In genomic region chr8:111734244-111734960, GRCm38 (mm10) we compare ENCODE assay signal across 9 mouse cellular contexts. TPM values are rescaled to one million over a fixed set of nuclear protein-coding genes. Genes with fewer than 3 reads are reported as not detected.
DNase-seq lines count a peak whose midpoint lies in the region; ATAC-seq and TF ChIP-seq lines count a peak whose summit lies in the region.
"Had no signal": no experiment of that assay in that cellular context is flagged by ENCODE, and none has a peak within 500 bp of the region (broad histone marks: within the 10 kb centered on the region; RNA-seq: fewer than 3 reads in every experiment).

No protein-coding gene starts in this region.

- H3K4me1 ChIP-seq in forebrain, embryonic 11.5 days (replicated peaks; ENCODE audit: control insufficient read depth, insufficient read depth, low read length), result peaks cover 50% of the 10 kb centered on the region
- H3K4me1 ChIP-seq in forebrain, postnatal 0 days (ENCODE audit: insufficient read depth), result peaks cover 12% of the 10 kb centered on the region; the same call in 1 of the 2 replicates
- H3K4me1 ChIP-seq in ES-E14 (ENCODE audit: control insufficient read depth in 2 of 2, insufficient read depth in 2 of 2, low read length in 2 of 2, poor library complexity in 1 of 2), result peaks cover 10 to 37% of the 10 kb centered on the region in 2 experiments
- peaks cover 70% of the 10 kb centered on the region for H3K4me1 ChIP-seq in heart, postnatal 0 days (ENCODE audit: control insufficient read depth, insufficient read depth)
- peaks cover 72% of the 10 kb centered on the region for H3K4me1 ChIP-seq in limb, embryonic 14.5 days (ENCODE audit: control insufficient read depth, insufficient read depth, low read length)

- TF ChIP-seq EP300 in heart, postnatal 0 days (IDR thresholded peaks at IDR 0.05; ENCODE audit: low read depth), result no peak

- in situ Hi-C loops in ES-E14 (cut with MboI; ENCODE audit: low sequenced_read_pairs in 2 of 2, unreplicated experiment in 2 of 2), result no loop called here

- no peak for TF ChIP-seq CTCF in forebrain, postnatal 0 days (IDR thresholded peaks at IDR 0.05; ENCODE audit: low read depth)
- no peak for TF ChIP-seq CTCF in heart, postnatal 0 days (IDR thresholded peaks at IDR 0.05; ENCODE audit: low read depth)

- no peaks in the 10 kb centered on the region for H3K36me3 ChIP-seq in forebrain, embryonic 11.5 days (ENCODE audit: control insufficient read depth, insufficient read depth, low read length)
- no peaks in the 10 kb centered on the region for H3K36me3 ChIP-seq in forebrain, postnatal 0 days (ENCODE audit: insufficient read depth)
- H3K36me3 ChIP-seq in ES-E14 (ENCODE audit: control insufficient read depth, insufficient read depth, low read length, poor library complexity, severe bottlenecking), result peaks cover 4% of the 10 kb centered on the region; the same call in 1 of the 2 replicates
- no peaks in the 10 kb centered on the region for H3K36me3 ChIP-seq in heart, postnatal 0 days (replicated peaks; ENCODE audit: control insufficient read depth, insufficient read depth, low read length)
- no peaks in the 10 kb centered on the region for H3K36me3 ChIP-seq in limb, embryonic 14.5 days (ENCODE audit: control insufficient read depth, insufficient read depth, low read length)

- ATAC-seq in forebrain, embryonic 11.5 days (replicated peaks; ENCODE audit: low FRiP score), result no peak
- no peak for ATAC-seq in forebrain, postnatal 0 days
- ATAC-seq in heart, postnatal 0 days (ENCODE audit: insufficient read depth, low read depth), result no peak
- no peak for ATAC-seq in limb, embryonic 14.5 days (ENCODE audit: low FRiP score, low read depth)
- no peak for ATAC-seq in inflammation-experienced regulatory T-cells, adult 6 months

- H3K4me2 ChIP-seq in forebrain, embryonic 11.5 days (ENCODE audit: low read depth, low read length, severe bottlenecking), result no peak overlapping the region
- no peak overlapping the region for H3K4me2 ChIP-seq in forebrain, postnatal 0 days (ENCODE audit: low read depth)
- peak overlapping the region; percentile 47 for H3K4me2 ChIP-seq in heart, postnatal 0 days (ENCODE audit: low read depth, low read length)
- peak overlapping the region; percentile 71; the same call in 1 of the 2 replicates for H3K4me2 ChIP-seq in limb, embryonic 14.5 days (replicated peaks; ENCODE audit: low read depth, low read length, severe bottlenecking)

- no peaks in the 10 kb centered on the region for H3K27me3 ChIP-seq in forebrain, embryonic 11.5 days (ENCODE audit: control insufficient read depth, insufficient read depth, low read length)
- no peaks in the 10 kb centered on the region for H3K27me3 ChIP-seq in forebrain, postnatal 0 days (ENCODE audit: insufficient read depth, low read length)
- no peaks in the 10 kb centered on the region for H3K27me3 ChIP-seq in heart, postnatal 0 days (ENCODE audit: control insufficient read depth, insufficient read depth, low read length)
- H3K27me3 ChIP-seq in limb, embryonic 14.5 days (ENCODE audit: control insufficient read depth, insufficient read depth, low read length), result no peaks in the 10 kb centered on the region

- H3K9me3 ChIP-seq in forebrain, embryonic 11.5 days (ENCODE audit: control insufficient read depth, low read length), result no peaks in the 10 kb centered on the region
- H3K9me3 ChIP-seq in forebrain, postnatal 0 days (ENCODE audit: low read length), result no peaks in the 10 kb centered on the region
- H3K9me3 ChIP-seq in ES-E14 (ENCODE audit: control insufficient read depth, insufficient read depth, low read depth, low read length), result no peaks in the 10 kb centered on the region
- no peaks in the 10 kb centered on the region for H3K9me3 ChIP-seq in heart, postnatal 0 days (replicated peaks; ENCODE audit: control insufficient read depth, low read length)
- no peaks in the 10 kb centered on the region for H3K9me3 ChIP-seq in limb, embryonic 14.5 days (ENCODE audit: control insufficient read depth, low read length)

- DNase-seq in forebrain, embryonic 11.5 days (ENCODE audit: low spot score), result peak; percentile 33
- no peak for DNase-seq in forebrain, postnatal 0 days
- DNase-seq in ES-E14 (ENCODE audit: low read depth, low spot score), result no peak
- no peak for DNase-seq in heart, postnatal 0 days (ENCODE audit: low spot score)
- no peak for DNase-seq in limb, embryonic 14.5 days (ENCODE audit: low spot score)
- no peak for DNase-seq in left cerebral cortex, adult 11 months (ENCODE audit: low spot score)
- DNase-seq in frontal cortex, postnatal 25 days (ENCODE audit: low spot score in 2 of 2), result no peak

- no peak overlapping the region for H3K4me3 ChIP-seq in forebrain, embryonic 11.5 days (ENCODE audit: low read depth, low read length)
- H3K4me3 ChIP-seq in forebrain, postnatal 0 days (ENCODE audit: low read depth, low read length), result no peak overlapping the region
- no peak overlapping the region for H3K4me3 ChIP-seq in ES-E14 (ENCODE audit: insufficient read depth in 1 of 2, low read depth in 1 of 2, low read length in 2 of 2, poor library complexity in 1 of 2, severe bottlenecking in 1 of 2)
- H3K4me3 ChIP-seq in heart, postnatal 0 days (ENCODE audit: low read depth, low read length), result no peak overlapping the region
- no peak overlapping the region for H3K4me3 ChIP-seq in limb, embryonic 14.5 days (replicated peaks; ENCODE audit: low read length)

- H3K9ac ChIP-seq in forebrain, embryonic 11.5 days (ENCODE audit: low read length), result no peak overlapping the region
- H3K9ac ChIP-seq in forebrain, postnatal 0 days, result no peak overlapping the region
- no peak overlapping the region for H3K9ac ChIP-seq in ES-E14 (ENCODE audit: insufficient read depth, low read depth, low read length, poor library complexity, severe bottlenecking)
- peak overlapping the region; percentile 45; the same call in 1 of the 2 replicates for H3K9ac ChIP-seq in heart, postnatal 0 days (replicated peaks; ENCODE audit: low read depth, low read length)
- H3K9ac ChIP-seq in limb, embryonic 14.5 days (ENCODE audit: low read depth, low read length, severe bottlenecking), result 0 out of 2 replicates have a peak overlapping the region, but pooled peaks have one; percentile 5
- H3K9ac ChIP-seq: liver, embryonic 14.5 days had no signal

- WGBS in forebrain, embryonic 11.5 days, result 50% methylated on average over 6 of the region's 6 CpGs
- 59% methylated on average over 6 of the region's 6 CpGs for WGBS in forebrain, postnatal 0 days
- WGBS in heart, postnatal 0 days, result 36% methylated on average over 6 of the region's 6 CpGs
- 45% methylated on average over 6 of the region's 6 CpGs for WGBS in limb, embryonic 14.5 days

- TF ChIP-seq POLR2A in limb, embryonic 14.5 days (IDR thresholded peaks at IDR 0.05; ENCODE audit: borderline replicate concordance, extremely low read depth, insufficient read depth, insufficient read length), result no peak

- H3K27ac ChIP-seq in forebrain, embryonic 11.5 days (ENCODE audit: low read depth, low read length), result 0 out of 2 replicates have a peak overlapping the region, but pooled peaks have one; percentile 18
- no peak overlapping the region for H3K27ac ChIP-seq in forebrain, postnatal 0 days (ENCODE audit: low read depth, low read length)
- 0 out of 2 replicates have a peak overlapping the region, but pooled peaks have one; percentile 1 for H3K27ac ChIP-seq in ES-E14 (ENCODE audit: insufficient read depth, low read depth, low read length, poor library complexity, severe bottlenecking)
- peak overlapping the region; percentile 96 for H3K27ac ChIP-seq in heart, postnatal 0 days (ENCODE audit: low read depth)
- peak overlapping the region; percentile 63 for H3K27ac ChIP-seq in limb, embryonic 14.5 days (replicated peaks; ENCODE audit: low read depth, low read length)
- H3K27ac ChIP-seq: liver, embryonic 14.5 days had no signal

TF ChIP-seq in ES-E14, 5 proteins besides CTCF, POLR2A, EP300 and RAD21:
- no peak for TF ChIP-seq MAFK (IDR thresholded peaks at IDR 0.05; ENCODE audit: insufficient read depth, low read depth, low read length)
- no peak for TF ChIP-seq HCFC1 (IDR thresholded peaks at IDR 0.05; ENCODE audit: borderline replicate concordance, insufficient read depth, low read length)
- TF ChIP-seq ZNF384 (IDR thresholded peaks at IDR 0.05; ENCODE audit: low read depth, low read length), result no peak

RNA-seq across cellular contexts. Expression of gene Bcar1, which starts 9.2 kb away (rescaled TPM):
- 60.1 and 60.8 TPM in 2 replicates for polyA plus RNA-seq in forebrain, embryonic 11.5 days (2014; fragmentation: Nextera tagmentation; extraction: Ambion mirVana)
- total RNA-seq in forebrain, postnatal 0 days (2014; rRNA removed), result 53.4 and 60.3 TPM in 2 replicates
- polyA plus RNA-seq in forebrain, postnatal 0 days (2015; fragmentation: Nextera tagmentation; extraction: Ambion mirVana), result 43.4 and 47.0 TPM in 2 replicates
- total RNA-seq in ES-E14 (2012; rRNA removed), result 52.9 and 72.6 TPM in 2 replicates
- 53.2 and 81.5 TPM in 2 replicates for total RNA-seq in heart, postnatal 0 days (2014; rRNA removed; ENCODE audit: low replicate concordance)
- polyA plus RNA-seq in heart, postnatal 0 days (2015; fragmentation: Nextera tagmentation; extraction: Ambion mirVana), result 25.6 and 27.9 TPM in 2 replicates
- 55.5 and 79.4 TPM in 2 replicates for polyA plus RNA-seq in limb, embryonic 14.5 days (2012; rRNA removed)
- polyA plus RNA-seq in limb, embryonic 14.5 days (2014; fragmentation: Nextera tagmentation; extraction: Ambion mirVana), result 40.7 and 45.4 TPM in 2 replicates
- under 1 TPM in 2 of 3 experiments, not detected in 1; 0.17 to 0.25 TPM for polyA plus RNA-seq in inflammation-experienced regulatory T-cells, adult 6 months (2017; shearing (Covaris generic))

RNA-seq across cellular contexts. Expression of gene Ctrb1, which starts 43.6 kb away (rescaled TPM):
- polyA plus RNA-seq in forebrain, embryonic 11.5 days (2014; fragmentation: Nextera tagmentation; extraction: Ambion mirVana), result not detected in 2 replicates
- total RNA-seq in forebrain, postnatal 0 days (2014; rRNA removed), result not detected in 2 replicates
- not detected in 2 replicates for polyA plus RNA-seq in forebrain, postnatal 0 days (2015; fragmentation: Nextera tagmentation; extraction: Ambion mirVana)
- 0.22 and 0.48 TPM in 2 replicates for total RNA-seq in ES-E14 (2012; rRNA removed)
- 0.62 and 3.4 TPM in 2 replicates for total RNA-seq in heart, postnatal 0 days (2014; rRNA removed; ENCODE audit: low replicate concordance)
- polyA plus RNA-seq in heart, postnatal 0 days (2015; fragmentation: Nextera tagmentation; extraction: Ambion mirVana), result not detected in 2 replicates
- 0.10 and 0.91 TPM in 2 replicates for polyA plus RNA-seq in limb, embryonic 14.5 days (2012; rRNA removed)
- polyA plus RNA-seq in limb, embryonic 14.5 days (2014; fragmentation: Nextera tagmentation; extraction: Ambion mirVana), result not detected in 2 replicates
- polyA plus RNA-seq in inflammation-experienced regulatory T-cells, adult 6 months (2017; shearing (Covaris generic)), result not detected

Comparison
In these comparisons a context has a peak if more than half of its experiments do, and no peak if none do; other contexts are left out.
1. H3K4me2 ChIP-seq: peak in heart, postnatal 0 days (single experiment) and limb, embryonic 14.5 days (single experiment); none in forebrain, embryonic 11.5 days (single experiment) and forebrain, postnatal 0 days (single experiment).
2. H3K9ac ChIP-seq: peak in heart, postnatal 0 days (single experiment) and limb, embryonic 14.5 days (single experiment); none in forebrain, embryonic 11.5 days (single experiment), forebrain, postnatal 0 days (single experiment) and ES-E14 (single experiment).
3. RNA of gene Bcar1, which starts 9.2 kb away (polyA plus RNA-seq): 60.1 to 60.8 TPM in forebrain, embryonic 11.5 days, 40.7 to 79.4 TPM in limb, embryonic 14.5 days, 43.4 to 47.0 TPM in forebrain, postnatal 0 days and 25.6 to 27.9 TPM in heart, postnatal 0 days; 0.17 to 0.25 TPM in inflammation-experienced regulatory T-cells, adult 6 months; every median in the first group is over 10 times any median in the second.